Comparison of ENCODE assay signal across 8 mouse cellular contexts in the genomic region with DNA sequence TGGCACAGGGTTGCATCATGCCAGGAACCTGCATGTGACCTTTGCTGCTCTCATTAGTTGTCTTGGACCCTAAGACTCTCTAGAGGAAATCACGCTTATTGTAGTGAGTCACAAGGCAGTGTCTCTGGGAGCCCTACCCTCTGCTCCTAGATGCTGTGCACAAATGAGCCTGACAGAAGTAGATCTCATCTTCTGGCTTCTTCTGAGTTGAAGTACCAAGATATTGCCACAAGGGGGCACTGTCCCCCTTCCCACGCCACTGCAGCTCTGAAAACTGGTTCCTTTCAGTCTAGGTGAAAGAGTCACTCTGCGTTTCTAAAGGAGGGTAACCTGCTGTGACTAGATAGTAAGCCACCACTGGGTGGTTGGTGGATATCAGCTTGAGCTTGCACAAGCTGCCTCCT.
DNase-seq lines count a peak whose midpoint lies in the region; ATAC-seq and TF ChIP-seq lines count a peak whose summit lies in the region.

No protein-coding gene starts in this region.

- H3K9me3 ChIP-seq in limb, embryonic 10.5 days (replicated peaks) = no peaks in the 10 kb centered on the region
- H3K9me3 ChIP-seq in midbrain, embryonic 15.5 days = no peaks in the 10 kb centered on the region

- H3K4me1 ChIP-seq in limb, embryonic 10.5 days = peaks cover 32% of the 10 kb centered on the region
- no peaks in the 10 kb centered on the region; the same call in 1 of the 2 replicates for H3K4me1 ChIP-seq in midbrain, embryonic 15.5 days

- intact Hi-C loops in gastrocnemius, postnatal 14 days (cut with DNase I; ENCODE audit: low total_unique reads) = loop anchor here (5.0 kb wide), 2 partner anchors 176 to 221 kb away; a partner anchor contains a TSS

- peak; percentile 60 for ATAC-seq in midbrain, embryonic 15.5 days (replicated peaks)

- peak; percentile 49 for TF ChIP-seq CTCF in C2C12 (IDR thresholded peaks at IDR 0.05; ENCODE audit: control insufficient read depth, insufficient read depth, insufficient read length)

- no peak overlapping the region for H3K4me3 ChIP-seq in C2C12 (ENCODE audit: insufficient read depth, poor library complexity, severe bottlenecking)
- H3K4me3 ChIP-seq in limb, embryonic 10.5 days = no peak overlapping the region
- H3K4me3 ChIP-seq in midbrain, embryonic 15.5 days = no peak overlapping the region

- no peak overlapping the region for H3K4me2 ChIP-seq in midbrain, embryonic 15.5 days

- 6% methylated on average over 3 of the region's 3 CpGs for WGBS in limb, embryonic 10.5 days
- 8% methylated on average over 3 of the region's 3 CpGs for WGBS in midbrain, embryonic 15.5 days

- no peaks in the 10 kb centered on the region for H3K79me3 ChIP-seq in C2C12 (ENCODE audit: low read depth)

- no peaks in the 10 kb centered on the region for H3K79me2 ChIP-seq in C2C12 (ENCODE audit: control insufficient read depth, insufficient read depth)

- H3ac ChIP-seq in C2C12 (ENCODE audit: control insufficient read depth, insufficient read length, low read depth) = no peak overlapping the region

- no peak overlapping the region for H3K27ac ChIP-seq in limb, embryonic 10.5 days
- no peak overlapping the region for H3K27ac ChIP-seq in midbrain, embryonic 15.5 days

- no peaks in the 10 kb centered on the region for H3K27me3 ChIP-seq in C2C12 (ENCODE audit: control insufficient read depth, insufficient read depth, insufficient read length)
- H3K27me3 ChIP-seq in limb, embryonic 10.5 days (ENCODE audit: low read depth, poor library complexity, severe bottlenecking) = no peaks in the 10 kb centered on the region
- H3K27me3 ChIP-seq in midbrain, embryonic 15.5 days (replicated peaks) = no peaks in the 10 kb centered on the region

- DNase-seq in adrenal gland, adult (ENCODE audit: inconsistent age in 2 of 2, low spot score in 1 of 2) = peak; percentile 78 to 93
- peak; percentile 82 for DNase-seq in embryo, embryonic 10 days (ENCODE audit: low spot score)
- DNase-seq in gastrocnemius, postnatal 14 days = peak; percentile 60
- peak; percentile 81 for DNase-seq in kidney, adult 18-20 months
- peak; percentile 82 for DNase-seq in limb, embryonic 10.5 days (ENCODE audit: low spot score)
- DNase-seq in spleen, postnatal 4 days (ENCODE audit: low spot score in 2 of 2) = peak; percentile 66 to 84

- H3K9ac ChIP-seq in midbrain, embryonic 15.5 days = 0 out of 2 replicates have a peak overlapping the region, but pooled peaks have one; percentile 5

- H3K36me3 ChIP-seq in C2C12 (ENCODE audit: control insufficient read depth, insufficient read depth) = no peaks in the 10 kb centered on the region
- no peaks in the 10 kb centered on the region for H3K36me3 ChIP-seq in limb, embryonic 10.5 days
- no peaks in the 10 kb centered on the region for H3K36me3 ChIP-seq in midbrain, embryonic 15.5 days (replicated peaks)

TF ChIP-seq in C2C12, 6 proteins besides CTCF, POLR2A, EP300 and RAD21:
- TF ChIP-seq FOSL1 (IDR thresholded peaks at IDR 0.05; ENCODE audit: insufficient read depth, low read length, poor library complexity, severe bottlenecking) (no peak), MYOD1 (IDR thresholded peaks at IDR 0.05; ENCODE audit: control insufficient read depth, insufficient read length, low read depth) (no peak), MYOG (IDR thresholded peaks at IDR 0.05; ENCODE audit: control insufficient read depth, extremely low read depth, insufficient read length) (no peak), MAX (IDR thresholded peaks at IDR 0.05) (no peak), CEBPB (IDR thresholded peaks at IDR 0.05; ENCODE audit: low read depth) (no peak), USF1 (IDR thresholded peaks at IDR 0.05; ENCODE audit: low read depth) (no peak)
